Mouse (Mus musculus): ENCODE data around the gene Slc4a1.

DNA sequence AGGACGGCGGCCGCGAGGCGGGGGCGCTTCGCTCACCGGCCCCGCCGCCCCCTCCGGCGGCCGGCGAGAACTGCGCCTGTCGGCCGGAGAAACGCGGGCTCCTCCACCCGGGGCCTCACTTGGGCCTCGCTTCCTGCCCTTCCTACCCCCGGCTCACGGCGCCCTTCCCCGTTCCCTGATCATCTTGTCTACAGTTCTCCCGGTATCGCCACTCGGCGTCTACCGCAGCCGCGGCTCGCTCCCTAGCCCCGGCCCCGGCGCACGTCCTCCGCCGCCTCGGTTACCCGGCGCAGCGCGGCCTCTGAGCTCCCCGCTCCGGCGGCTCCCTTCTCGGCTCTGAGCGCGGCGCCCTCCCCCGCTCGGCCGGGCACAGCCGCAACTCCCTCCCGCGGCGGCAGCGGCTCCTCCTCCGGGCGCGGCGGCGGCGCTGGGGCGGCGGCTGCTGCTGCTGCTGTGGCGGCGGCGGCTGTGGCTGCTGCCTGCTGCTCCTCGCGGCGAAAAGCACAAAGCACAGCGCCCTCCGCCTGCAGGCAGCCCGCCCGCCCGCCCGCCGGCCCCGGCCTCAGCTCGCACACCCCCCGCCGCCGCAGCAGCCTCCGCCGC is 48.6 kb downstream of the Slc4a1 start:
- TF ChIP-seq CTCF (IDR thresholded peaks at IDR 0.05; ENCODE audit: low read depth, low read length) (peak; percentile 19; the same call in 1 of the 2 replicates), POLR2A (IDR thresholded peaks at IDR 0.05; ENCODE audit: extremely low read depth, insufficient read depth, low read length) (no peak)

Data from liver, adult 2 months (tissue).